Mouse (Mus musculus) G1E (cell line): ENCODE data around the gene Plekhg4. TPM values are rescaled to one million over a fixed set of nuclear protein-coding genes. Genes with fewer than 3 reads are reported as not detected.

Experiments
- ATAC-seq: 2 replicates; pipeline ENCODE4 v1.8.0; 2016; ENCODE audit warnings: mild to moderate bottlenecking; ENCODE audit not compliant: insufficient number of reproducible peaks, poor library complexity, low FRiP score, severe bottlenecking; ENCODE audit errors: extremely low read depth
- DNase-seq: peaks from one replicate; pipeline ENCODE4 v3.0.0; 2012; ENCODE audit warnings: low spot score
- H3K27me3 ChIP-seq: 2 replicates; pipeline ENCODE4 v1.6.1; 2012; ENCODE audit warnings: mild to moderate bottlenecking, low read length, inconsistent platforms; ENCODE audit not compliant: insufficient read depth
- H3K36me3 ChIP-seq: replicated peaks from 2 replicates; pipeline ENCODE3; 2012; ENCODE audit warnings: mild to moderate bottlenecking, inconsistent platforms
- H3K4me1 ChIP-seq: 2 replicates; pipeline ENCODE4 v1.6.1; 2012; ENCODE audit warnings: low read depth, low read length, inconsistent platforms, mixed read lengths; ENCODE audit not compliant: insufficient read depth
- H3K4me3 ChIP-seq: 2 replicates; pipeline ENCODE4 v1.5.1; 2012; ENCODE audit warnings: low read depth, mild to moderate bottlenecking, inconsistent platforms, low read length, moderate library complexity, mixed read lengths
- H3K9me3 ChIP-seq: replicated peaks from 2 replicates; pipeline ENCODE4 v1.6.1; 2012; ENCODE audit warnings: inconsistent platforms
- CTCF ChIP-seq: IDR thresholded peaks from 2 replicates; pipeline ENCODE4 v1.5.1; 2012; ENCODE audit warnings: low read depth, low read length, inconsistent platforms, mixed read lengths
- GATA1 ChIP-seq: IDR thresholded peaks from 2 replicates; pipeline ENCODE4 v1.6.1; 2012; ENCODE audit warnings: borderline replicate concordance, low read length, inconsistent platforms, mixed read lengths
- GATA2 ChIP-seq: IDR thresholded peaks from 2 replicates; pipeline ENCODE4 v1.6.1; 2012; ENCODE audit warnings: low read depth, low read length, inconsistent platforms, borderline replicate concordance
- POLR2AphosphoS5 ChIP-seq: IDR thresholded peaks from 2 replicates; pipeline ENCODE4 v1.6.1; 2012; ENCODE audit warnings: low read depth, low read length, inconsistent platforms; ENCODE audit not compliant: insufficient replicate concordance
- TAL1 ChIP-seq: conservative IDR thresholded peaks from 2 replicates; pipeline ENCODE4 v1.6.1; 2012; ENCODE audit warnings: low read depth, low read length, inconsistent platforms, mixed read lengths
- polyA plus RNA-seq: library from polyadenylated mRNA; stranded (reverse); fragments of >175 nt; gene quantifications from 2 replicates; pipeline ENCODE4 v1.2.3, GENCODE M21; 2012
- total RNA-seq, 2 experiments: library from RNA; stranded (forward) in 1 of 2; stranded (reverse) in 1 of 2; fragments of 200-1000 nt in 1 of 2; fragments of >200 nt in 1 of 2; fragmentation: Nextera tagmentation in 1 of 2; gene quantifications; 2 replicates each; pipeline ENCODE4 v1.2.3; 2014 to 2017

The Plekhg4 gene
- total RNA-seq (2014; fragmentation: Nextera tagmentation) (not detected in 2 replicates), total RNA-seq (2017) (0.11 TPM in 1 of 2 replicates, not detected in the other), polyA plus RNA-seq (0.01 TPM in 1 of 2 replicates, not detected in the other)

- Histone ChIP-seq H3K36me3 (no peaks in the 10 kb centered on the region), H3K4me3 (no peak within 1 kb of the TSS), H3K4me1 (peaks cover 4% of the 10 kb centered on the region; the same call in 1 of the 2 replicates), H3K27me3 (peaks cover 46% of the 10 kb centered on the region), H3K9me3 (peaks cover 5% of the 10 kb centered on the region; the same call in 1 of the 2 replicates)
- ATAC-seq, result no peak
- DNase-seq, result no peak
- no peak for TF ChIP-seq CTCF
- no peak for TF ChIP-seq POLR2AphosphoS5
- TF ChIP-seq GATA2, result no peak
- no peak for TF ChIP-seq TAL1
- no peak for TF ChIP-seq GATA1
These were observed at the start of gene Plekhg4 for GRCm38 (mm10) chr8:105373032-105373431. Gene Plekhg4 (plus strand): TSS chr8:105373274.

- H3K9me3 ChIP-seq, result no peaks in the 10 kb centered on the region
- ATAC-seq, result no peak
- DNase-seq, result no peak
- no peak for TF ChIP-seq GATA2
- TF ChIP-seq TAL1, result no peak
- TF ChIP-seq GATA1, result no peak
- TF ChIP-seq CTCF, result no peak
- TF ChIP-seq POLR2AphosphoS5, result no peak
- peaks cover 62% of the 10 kb centered on the region for H3K36me3 ChIP-seq
- no peaks in the 10 kb centered on the region for H3K27me3 ChIP-seq
- peaks cover 54% of the 10 kb centered on the region for H3K4me1 ChIP-seq
- H3K4me3 ChIP-seq, result peak overlapping the region; percentile 84
These were observed 47.4 kb upstream of the Plekhg4 start for GRCm38 (mm10) chr8:105325641-105326093.

DNA sequence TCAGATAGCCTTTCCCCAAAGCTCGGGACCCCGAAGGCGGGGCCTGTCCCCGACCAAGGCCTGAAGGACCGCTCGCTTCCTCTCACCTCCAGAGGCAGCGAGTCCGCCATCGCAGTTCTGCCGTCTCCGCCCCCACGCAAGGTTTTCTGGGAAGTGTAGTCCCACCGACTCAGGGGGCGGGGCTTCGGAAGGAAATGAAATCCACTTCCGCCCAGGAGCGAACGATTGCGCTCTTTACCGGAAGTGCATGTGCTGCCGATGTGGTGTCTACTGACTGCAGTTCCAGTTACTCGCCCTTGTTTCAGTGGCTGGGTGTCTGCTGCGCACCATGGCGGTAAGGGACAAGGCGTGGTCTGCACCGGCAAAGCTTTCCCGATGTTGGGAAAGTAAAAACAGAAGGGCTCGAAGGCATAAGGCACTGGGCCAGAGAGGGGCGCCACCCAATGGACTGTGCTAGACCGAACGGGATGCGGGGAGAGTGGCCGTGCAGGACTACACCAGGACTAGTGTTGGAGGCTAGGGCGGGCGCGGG, 46.9 kb upstream of the Plekhg4 start, which contains the start of the genes Lrrc29 and Tmem208:
Lrrc29 (minus strand) TSS at position 138 of the 532 bp plus-strand sequence.
Tmem208 (plus strand) TSS at position 214 of the 532 bp plus-strand sequence.
- peak; percentile 85 for ATAC-seq
- H3K4me1 ChIP-seq, result peaks cover 54% of the 10 kb centered on the region
- DNase-seq, result peak; percentile 86

GRCm38 (mm10) chr8:105326968-105327367, 46.1 kb upstream of the Plekhg4 start:
- Histone ChIP-seq H3K27me3 (no peaks in the 10 kb centered on the region), H3K36me3 (peaks cover 71% of the 10 kb centered on the region), H3K4me1 (peaks cover 54% of the 10 kb centered on the region), H3K4me3 (peak overlapping the region; percentile 84), H3K9me3 (no peaks in the 10 kb centered on the region)
- TF ChIP-seq GATA2 (no peak), CTCF (no peak), POLR2AphosphoS5 (no peak)
- no peak for DNase-seq
- no peak for ATAC-seq

More for the DNA sequence above, 46.9 kb upstream of the Plekhg4 start, which contains the start of the genes Lrrc29 and Tmem208:
- 0 out of 2 replicates have a peak, but pooled peaks have one; percentile 32 for TF ChIP-seq POLR2AphosphoS5
- no peak for TF ChIP-seq CTCF
- no peaks in the 10 kb centered on the region for H3K9me3 ChIP-seq
- peaks cover 66% of the 10 kb centered on the region for H3K36me3 ChIP-seq
- H3K4me3 ChIP-seq, result peak within 1 kb of the TSS; percentile 84
- H3K27me3 ChIP-seq, result no peaks in the 10 kb centered on the region

DNA sequence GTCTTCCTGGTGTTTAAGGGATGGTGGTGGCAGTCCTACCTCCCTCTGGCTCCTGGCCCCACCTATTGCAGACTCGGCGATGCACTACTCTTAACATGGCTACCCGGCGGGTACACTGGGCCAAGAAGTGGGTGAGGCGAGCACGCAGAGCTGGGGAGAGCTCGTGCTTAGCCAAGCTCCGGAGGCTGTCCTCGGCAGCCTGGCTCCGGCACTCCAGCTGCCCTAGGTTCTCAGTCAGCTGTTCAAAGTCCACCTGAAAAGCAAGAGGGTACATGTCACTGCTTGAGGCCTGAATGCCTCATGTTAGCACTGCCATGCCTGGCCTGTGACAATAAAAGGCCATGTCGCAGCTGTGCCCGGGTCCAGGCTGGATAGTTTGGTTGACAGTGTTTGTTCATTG, 42.7 kb upstream of the Plekhg4 start:
- H3K36me3 ChIP-seq, result peaks cover 76% of the 10 kb centered on the region
- no peak overlapping the region for H3K4me3 ChIP-seq
- no peak for DNase-seq
- H3K27me3 ChIP-seq, result no peaks in the 10 kb centered on the region
- no peaks in the 10 kb centered on the region for H3K9me3 ChIP-seq
- TF ChIP-seq TAL1, result no peak
- no peak for TF ChIP-seq GATA2
- no peak for TF ChIP-seq GATA1
- no peak for TF ChIP-seq POLR2AphosphoS5
- no peak for TF ChIP-seq CTCF
- H3K4me1 ChIP-seq, result peaks cover 27% of the 10 kb centered on the region
- no peak for ATAC-seq

- Histone ChIP-seq H3K27me3 (no peaks in the 10 kb centered on the region), H3K4me1 (peaks cover 22% of the 10 kb centered on the region), H3K4me3 (no peak overlapping the region), H3K36me3 (peaks cover 87% of the 10 kb centered on the region), H3K9me3 (no peaks in the 10 kb centered on the region)
- no peak for DNase-seq
- TF ChIP-seq POLR2AphosphoS5 (no peak), TAL1 (no peak), CTCF (no peak), GATA1 (no peak)
- ATAC-seq, result no peak
These were observed 41.6 kb upstream of the Plekhg4 start for GRCm38 (mm10) chr8:105331469-105331868.

DNA sequence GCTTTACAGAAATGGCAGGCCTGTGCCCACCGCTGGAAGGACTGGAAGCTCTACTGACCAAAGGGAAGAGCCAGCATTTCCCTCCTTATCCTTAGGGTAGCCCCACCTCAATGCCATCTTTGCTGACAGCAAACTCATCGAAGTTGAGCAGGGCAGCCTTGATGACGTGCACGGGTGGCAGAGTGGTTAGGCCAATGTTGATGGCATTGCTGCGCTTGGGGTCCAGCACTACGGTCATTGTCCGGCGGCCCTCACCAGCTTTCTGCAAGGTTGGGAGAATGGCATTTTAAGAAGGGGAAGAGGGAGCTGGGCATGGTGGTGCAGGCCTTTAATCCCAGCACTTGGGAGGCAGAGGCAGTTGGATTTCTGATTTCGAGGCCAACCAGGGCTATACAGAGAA, 41.1 kb upstream of the Plekhg4 start:
- Histone ChIP-seq H3K36me3 (peaks cover 92% of the 10 kb centered on the region), H3K4me1 (peaks cover 24% of the 10 kb centered on the region)
- ATAC-seq, result no peak

More for the DNA sequence above, 41.1 kb upstream of the Plekhg4 start:
- DNase-seq, result no peak
- TF ChIP-seq GATA1, result no peak
- TF ChIP-seq TAL1, result no peak
- Histone ChIP-seq H3K4me3 (no peak overlapping the region), H3K27me3 (no peaks in the 10 kb centered on the region), H3K9me3 (no peaks in the 10 kb centered on the region)
